Mouse (Mus musculus) cerebellum, adult 2 months (tissue): Measurements from ENCODE around the gene Ppp1r35. TPM values are rescaled to one million over a fixed set of nuclear protein-coding genes. Genes with fewer than 3 reads are reported as not detected.

Experiments used
- DNase-seq, 2 experiments: peaks; one replicate each; pipeline ENCODE4 v3.0.0; 2021
- H3K27ac ChIP-seq: fragments of 200-500 bp; 2 replicates; pipeline ENCODE4 v1.5.1; 2012; ENCODE audit warnings: low read length, control low read depth, inconsistent platforms; ENCODE audit not compliant: insufficient read depth
- H3K27me3 ChIP-seq: fragments of 200-500 bp; 2 replicates; pipeline ENCODE4 v1.6.1; 2012; ENCODE audit warnings: inconsistent platforms, mild to moderate bottlenecking, low read length, moderate library complexity; ENCODE audit not compliant: control insufficient read depth, insufficient read depth
- H3K4me1 ChIP-seq: fragments of 200-500 bp; 2 replicates; pipeline ENCODE4 v1.6.1; 2011; ENCODE audit warnings: low read length; ENCODE audit not compliant: control insufficient read depth, insufficient read depth
- H3K4me3 ChIP-seq: fragments of 200-500 bp; replicated peaks from 2 replicates; pipeline ENCODE3; 2011; ENCODE audit warnings: mild to moderate bottlenecking, low read depth, low read length, control low read depth; ENCODE audit not compliant: insufficient read depth
- CTCF ChIP-seq: fragments of 200-500 bp; IDR thresholded peaks from 2 replicates; pipeline ENCODE4 v1.5.1; 2011; ENCODE audit warnings: low read depth, mild to moderate bottlenecking, control low read depth, low read length, moderate library complexity, borderline replicate concordance; ENCODE audit not compliant: insufficient read depth
- POLR2A ChIP-seq: fragments of 200-500 bp; IDR thresholded peaks from 2 replicates; pipeline ENCODE4 v1.6.1; 2011; ENCODE audit warnings: low read length, control low read depth, borderline replicate concordance; ENCODE audit not compliant: insufficient read depth
- WGBS: fragments of 180-500 bp; shearing (Covaris S2); methylation state at CpG from one replicate; pipeline ENCODE4 v1.1.7; 2018; 5-methylcytosine and 5-hydroxymethylcytosine counted together
- polyA plus RNA-seq: library from polyadenylated mRNA; depleted of rRNA; stranded (reverse); fragments of >200 nt; gene quantifications from 2 replicates; pipeline ENCODE4 v1.2.3, GENCODE M21; 2012; rRNA removed

Gene Ppp1r35
- polyA plus RNA-seq, 1 experiment: 47.0 TPM

DNA sequence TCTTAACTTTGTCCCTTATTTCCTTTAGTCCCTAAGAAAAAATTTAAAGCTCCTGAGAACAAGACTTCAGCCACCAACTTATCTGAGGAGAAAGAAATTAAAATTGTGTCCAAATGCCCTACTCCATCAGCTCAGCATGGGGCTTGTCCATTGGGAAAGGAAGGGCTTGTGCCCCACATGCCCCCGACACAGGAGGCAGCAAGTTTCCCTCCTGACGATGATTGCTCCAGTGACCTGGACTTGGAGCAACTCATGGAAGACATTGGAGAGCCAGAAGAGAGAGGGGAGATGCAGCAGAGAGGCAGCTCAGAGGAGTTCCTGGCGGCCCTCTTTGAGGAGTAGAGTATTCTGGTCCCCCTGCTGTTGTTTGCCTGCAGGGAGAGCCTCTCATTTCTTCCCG lies 43.5 kb downstream of the Ppp1r35 start:
- DNase-seq: no peak
- 39% methylated on average over 4 of the region's 4 CpGs for WGBS

DNA sequence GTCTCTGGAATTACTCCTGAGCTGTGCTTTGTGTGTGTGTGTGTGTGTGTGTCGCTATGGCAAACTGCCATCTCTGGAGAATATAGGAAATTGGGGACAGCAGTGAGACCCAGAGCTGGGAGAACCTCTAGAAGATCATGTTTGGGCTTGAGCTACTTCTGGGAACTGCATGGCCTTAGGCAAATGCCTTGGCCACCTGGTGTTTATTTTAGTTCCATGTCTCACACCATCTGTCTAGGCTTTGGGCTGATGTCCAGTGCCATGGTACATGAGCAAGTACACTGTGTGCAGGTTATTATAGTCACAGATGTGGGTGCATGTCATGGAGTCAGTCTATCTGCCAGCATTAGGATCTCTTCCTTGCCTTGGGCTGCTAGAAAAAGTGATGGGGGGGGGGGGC lies 44.0 kb downstream of the Ppp1r35 start:
- Histone ChIP-seq H3K4me3 (no peak overlapping the region), H3K4me1 (no peaks in the 10 kb centered on the region), H3K27me3 (no peaks in the 10 kb centered on the region), H3K27ac (no peak overlapping the region)
- 75% methylated on average over 1 of the region's 1 CpGs for WGBS
- TF ChIP-seq CTCF (no peak), POLR2A (no peak)
- peak; percentile 6 to 18 for DNase-seq

More for the DNA sequence above, 43.5 kb downstream of the Ppp1r35 start:
- no peak for TF ChIP-seq POLR2A
- TF ChIP-seq CTCF: no peak
- H3K27me3 ChIP-seq: no peaks in the 10 kb centered on the region
- H3K4me1 ChIP-seq: no peaks in the 10 kb centered on the region
- H3K4me3 ChIP-seq: no peak overlapping the region
- no peak overlapping the region for H3K27ac ChIP-seq

- Histone ChIP-seq H3K4me3 (no peak overlapping the region), H3K27me3 (no peaks in the 10 kb centered on the region), H3K27ac (no peak overlapping the region), H3K4me1 (no peaks in the 10 kb centered on the region)
- WGBS: 91% methylated on average over 6 of the region's 6 CpGs
- TF ChIP-seq CTCF (no peak), POLR2A (no peak)
- no peak for DNase-seq
Observed at GRCm38 (mm10) chr5:137823455-137824045, 44.9 kb downstream of the Ppp1r35 start.

- DNase-seq: no peak
- H3K4me3 ChIP-seq: no peak overlapping the region
- 91% methylated on average over 3 of the region's 3 CpGs for WGBS
- no peaks in the 10 kb centered on the region for H3K4me1 ChIP-seq
- no peaks in the 10 kb centered on the region for H3K27me3 ChIP-seq
- TF ChIP-seq POLR2A (no peak), CTCF (no peak)
- no peak overlapping the region for H3K27ac ChIP-seq
Observed at GRCm38 (mm10) chr5:137825030-137825429, 46.4 kb downstream of the Ppp1r35 start.

GRCm38 (mm10) chr5:137825971-137826370 lies 47.3 kb downstream of the Ppp1r35 start:
- no peaks in the 10 kb centered on the region for H3K27me3 ChIP-seq
- no peak overlapping the region for H3K4me3 ChIP-seq
- H3K27ac ChIP-seq: no peak overlapping the region
- WGBS: 69% methylated on average over 2 of the region's 2 CpGs
- DNase-seq: no peak
- H3K4me1 ChIP-seq: no peaks in the 10 kb centered on the region
- TF ChIP-seq POLR2A: no peak
- TF ChIP-seq CTCF: no peak

DNA sequence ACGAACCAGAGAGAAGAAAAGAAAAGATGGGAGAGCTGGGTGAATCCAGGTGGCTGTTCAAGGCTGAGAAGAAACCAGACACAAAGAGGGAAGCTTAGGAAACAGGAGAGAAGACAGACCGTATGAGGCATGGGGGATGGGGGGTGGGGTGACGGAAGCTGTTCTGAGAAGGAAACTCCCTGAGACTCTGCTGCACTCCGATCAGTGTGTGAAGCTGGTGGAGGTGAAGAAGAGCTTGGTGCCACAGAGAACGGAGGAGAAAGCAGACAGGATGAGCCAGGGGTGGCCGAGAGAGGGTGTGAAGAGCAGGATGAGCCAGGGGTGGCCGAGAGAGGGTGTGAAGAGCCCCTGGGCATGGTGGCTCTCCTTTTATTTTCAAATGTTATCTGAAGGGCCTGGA lies 47.8 kb downstream of the Ppp1r35 start:
- Histone ChIP-seq H3K27me3 (no peaks in the 10 kb centered on the region), H3K4me1 (no peaks in the 10 kb centered on the region), H3K4me3 (no peak overlapping the region), H3K27ac (no peak overlapping the region)
- 71% methylated on average over 7 of the region's 7 CpGs for WGBS
- TF ChIP-seq CTCF (no peak), POLR2A (no peak)
- no peak for DNase-seq

- Histone ChIP-seq H3K4me1 (no peaks in the 10 kb centered on the region), H3K4me3 (no peak overlapping the region), H3K27me3 (no peaks in the 10 kb centered on the region), H3K27ac (no peak overlapping the region)
- 80% methylated on average over 6 of the region's 6 CpGs for WGBS
- no peak for TF ChIP-seq POLR2A
- TF ChIP-seq CTCF: no peak
- DNase-seq: no peak
Observed at GRCm38 (mm10) chr5:137828694-137829093, 50.0 kb downstream of the Ppp1r35 start.

Other genes starting within 250 kb of the Ppp1r35 start
- gene Epo, start 245.6 kb upstream of the Ppp1r35 start, polyA plus RNA-seq: not detected in 2 replicates
- 410 and 442 TPM in 2 replicates for gene Gnb2, start 245.3 kb upstream of the Ppp1r35 start, polyA plus RNA-seq
- gene Actl6b, start 225.3 kb upstream of the Ppp1r35 start, polyA plus RNA-seq: 125 and 135 TPM in 2 replicates
- 6.7 and 6.8 TPM in 2 replicates for gene Tfr2, start 209.0 kb upstream of the Ppp1r35 start, polyA plus RNA-seq
- gene Mospd3, start 177.8 kb upstream of the Ppp1r35 start, polyA plus RNA-seq: 56.0 and 61.7 TPM in 2 replicates
- 11.3 and 15.1 TPM in 2 replicates for gene Pcolce, start 165.1 kb upstream of the Ppp1r35 start, polyA plus RNA-seq
- 0.25 and 0.31 TPM in 2 replicates for gene Fbxo24, start 149.8 kb upstream of the Ppp1r35 start, polyA plus RNA-seq
- gene Lrch4, start 149.7 kb upstream of the Ppp1r35 start, polyA plus RNA-seq: 14.4 and 14.8 TPM in 2 replicates
- gene Gm20605, start 149.7 kb upstream of the Ppp1r35 start, polyA plus RNA-seq: 8.1 and 9.9 TPM in 2 replicates
- gene Sap25, start 137.5 kb upstream of the Ppp1r35 start, polyA plus RNA-seq: 17.1 and 19.7 TPM in 2 replicates
- gene Irs3, start 133.1 kb upstream of the Ppp1r35 start, polyA plus RNA-seq: 0.17 and 0.18 TPM in 2 replicates
- 39.8 and 41.3 TPM in 2 replicates for gene Agfg2, start 94.1 kb upstream of the Ppp1r35 start, polyA plus RNA-seq
- gene Nyap1, start 37.2 kb upstream of the Ppp1r35 start, polyA plus RNA-seq: 59.1 and 60.7 TPM in 2 replicates
- 465 and 497 TPM in 2 replicates for gene Tsc22d4, start 33.1 kb upstream of the Ppp1r35 start, polyA plus RNA-seq
- gene Mepce, start 8.8 kb downstream of the Ppp1r35 start, polyA plus RNA-seq: 38.9 and 41.9 TPM in 2 replicates
- gene Zcwpw1, start 8.9 kb downstream of the Ppp1r35 start, polyA plus RNA-seq: 11.2 and 12.4 TPM in 2 replicates
- 0.41 TPM in 2 replicates for gene Pilra, start 57.4 kb downstream of the Ppp1r35 start, polyA plus RNA-seq
- not detected in 2 replicates for gene Pilrb1, start 79.3 kb downstream of the Ppp1r35 start, polyA plus RNA-seq
- 0.11 and 0.23 TPM in 2 replicates for gene Pilrb2, start 93.0 kb downstream of the Ppp1r35 start, polyA plus RNA-seq
- gene Cyp3a13, start 142.8 kb downstream of the Ppp1r35 start, polyA plus RNA-seq: 2.9 TPM in 2 replicates
- 75.6 and 85.7 TPM in 2 replicates for gene Gjc3, start 184.2 kb downstream of the Ppp1r35 start, polyA plus RNA-seq
- gene Azgp1, start 202.7 kb downstream of the Ppp1r35 start, polyA plus RNA-seq: 0.08 and 0.21 TPM in 2 replicates
- gene Smok3a, start 242.4 kb downstream of the Ppp1r35 start, polyA plus RNA-seq: not detected in 2 replicates
- gene Smok3b, start 242.6 kb downstream of the Ppp1r35 start, polyA plus RNA-seq: not detected in 2 replicates